Mouse (Mus musculus): ENCODE measurements around the gene Vpreb3. TPM values are rescaled to one million over a fixed set of nuclear protein-coding genes. Genes with fewer than 3 reads are reported as not detected.
A peak's percentile ranks its signal among the peaks of the same experiment; 100 is the strongest.

The Vpreb3 gene
- total and polyA plus RNA-seq, 3 experiments = 35.6 to 135 (median 90.1) TPM

DNA sequence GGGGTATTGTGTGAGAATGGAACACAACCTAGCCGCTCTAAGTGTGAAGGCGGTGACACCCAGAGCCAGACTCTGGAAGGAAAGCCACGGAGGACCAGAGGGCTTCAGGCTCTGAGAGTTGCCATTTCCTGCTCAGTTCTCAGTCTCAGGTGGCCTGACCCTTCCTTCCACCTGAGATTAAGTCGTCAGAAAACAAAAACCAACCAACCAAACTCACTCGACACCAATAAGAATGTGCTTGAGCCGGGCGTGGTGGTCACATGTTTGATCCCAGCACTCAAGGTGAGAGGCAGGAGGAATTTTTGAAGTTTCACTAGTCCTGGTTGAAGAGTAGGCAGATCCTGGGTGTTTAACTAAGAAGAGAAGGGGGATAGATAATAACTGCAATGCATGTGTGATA, 3.0 kb downstream of the Vpreb3 start:
- in situ Hi-C loops (cut with MboI; ENCODE audit: low pct_ligation_motif_present, low pct_unique_long_range_greater_than_20kb, low sequenced_read_pairs) (no loop called here), dilution Hi-C loops (cut with MboI; ENCODE audit: extremely low pct_ligation_motif_present, extremely low pct_unique_long_range_greater_than_20kb, low sequenced_read_pairs) (no loop called here)
- H3K27ac ChIP-seq (ENCODE audit: insufficient read depth, low read depth) = no peak overlapping the region

DNA sequence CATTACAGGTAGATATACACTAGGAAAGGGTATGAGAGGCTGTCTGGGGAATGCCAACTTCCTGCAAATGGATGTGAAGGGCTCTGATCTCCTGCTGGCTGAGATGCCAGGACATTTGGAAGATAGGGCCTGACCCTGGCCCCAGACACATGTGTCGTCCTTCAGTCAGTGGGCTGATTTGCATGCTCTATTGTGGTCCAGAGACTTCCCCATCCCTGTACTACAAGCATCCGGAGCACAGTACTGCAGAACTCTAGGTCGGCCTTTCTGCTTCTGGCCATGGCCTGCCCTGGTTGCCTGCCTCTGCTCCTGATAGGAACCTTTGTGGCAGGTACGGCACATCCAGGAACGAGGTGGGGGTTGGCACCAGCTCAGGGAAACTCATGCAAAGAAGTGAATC, 5.2 kb downstream of the Vpreb3 start:
- H3K36me3 ChIP-seq (replicated peaks in 1 of 2; ENCODE audit: control insufficient read depth in 1 of 2, insufficient read depth in 1 of 2, low read length in 1 of 2) = no peaks in the 10 kb centered on the region
- H3K4me3 ChIP-seq (replicated peaks in 1 of 3; ENCODE audit: low read depth in 2 of 3, low read length in 2 of 3, poor library complexity in 1 of 3) = peak overlapping the region in 2 of 3 experiments; percentile 39 to 43
- peak overlapping the region; percentile 12; the same call in 1 of the 2 replicates for H3K27ac ChIP-seq (ENCODE audit: insufficient read depth, low read depth)
- no peaks in the 10 kb centered on the region for H3K79me2 ChIP-seq (replicated peaks; ENCODE audit: control insufficient read depth, extremely low read depth, insufficient read depth, poor library complexity, severe bottlenecking)
- in situ Hi-C loops (cut with MboI; ENCODE audit: low pct_ligation_motif_present, low pct_unique_long_range_greater_than_20kb, low sequenced_read_pairs) (no loop called here), dilution Hi-C loops (cut with MboI; ENCODE audit: extremely low pct_ligation_motif_present, extremely low pct_unique_long_range_greater_than_20kb, low sequenced_read_pairs) (no loop called here)
- no peaks in the 10 kb centered on the region for H3K27me3 ChIP-seq (replicated peaks)
- peaks cover 30 to 59% of the 10 kb centered on the region in 2 experiments for H3K4me1 ChIP-seq (ENCODE audit: control insufficient read depth in 1 of 2, insufficient read depth in 2 of 2)
- H3K9ac ChIP-seq (ENCODE audit: insufficient read depth, low read depth) = peak overlapping the region; percentile 4; the same call in 1 of the 2 replicates
- DNase-seq (ENCODE audit: extremely low read depth) = peak; percentile 57
- peak overlapping the region; percentile 85; the same call in 1 of the 2 replicates for H3K4me2 ChIP-seq (ENCODE audit: insufficient read depth, low read depth, poor library complexity, severe bottlenecking)
- no peaks in the 10 kb centered on the region for H3K9me3 ChIP-seq (replicated peaks; ENCODE audit: low read length)
- TF ChIP-seq POLR2AphosphoS2 (IDR thresholded peaks at IDR 0.05; ENCODE audit: low read depth, low read length) (no peak), EP300 (IDR thresholded peaks at IDR 0.05; ENCODE audit: low read length) (peak; percentile 50; the same call in 1 of the 2 replicates), SIN3A (IDR thresholded peaks at IDR 0.05; ENCODE audit: low read length) (no peak), MAFK (IDR thresholded peaks at IDR 0.05; ENCODE audit: insufficient replicate concordance, low read length) (no peak), IRF4 (IDR thresholded peaks at IDR 0.05; ENCODE audit: low read depth, low read length) (peak; percentile 39; the same call in 1 of the 2 replicates), NRF1 (IDR thresholded peaks at IDR 0.05; ENCODE audit: low read depth, low read length) (no peak), ZC3H11A (IDR thresholded peaks at IDR 0.05; ENCODE audit: low read depth, low read length) (no peak), ETS1 (conservative IDR thresholded peaks at IDR 0.05; ENCODE audit: low read depth, low read length) (peak; percentile 34; the same call in 1 of the 2 replicates), MAZ (IDR thresholded peaks at IDR 0.05; ENCODE audit: low read depth, low read length) (no peak), JUN (IDR thresholded peaks at IDR 0.05; ENCODE audit: insufficient read depth, low read depth, low read length) (no peak), UBTF (IDR thresholded peaks at IDR 0.05; ENCODE audit: low read depth, low read length) (no peak), HCFC1 (IDR thresholded peaks at IDR 0.05; ENCODE audit: low read depth, low read length) (no peak), RAD21 (IDR thresholded peaks at IDR 0.05; ENCODE audit: low read depth, low read length) (no peak), MEF2A (IDR thresholded peaks at IDR 0.05; ENCODE audit: borderline replicate concordance, low read depth, low read length) (no peak), ZNF384 (IDR thresholded peaks at IDR 0.05; ENCODE audit: low read depth, low read length) (no peak), USF1 (IDR thresholded peaks at IDR 0.05; ENCODE audit: low read depth, low read length) (no peak), GABPA (IDR thresholded peaks at IDR 0.05; ENCODE audit: insufficient replicate concordance, low read depth, low read length) (no peak), ZKSCAN1 (IDR thresholded peaks at IDR 0.05; ENCODE audit: borderline replicate concordance, low read depth, low read length) (no peak), CTCF (conservative IDR thresholded peaks at IDR 0.05 in 1 of 2, IDR thresholded peaks at IDR 0.05 in 1 of 2; ENCODE audit: low read depth in 2 of 2, low read length in 2 of 2) (no peak), CHD2 (IDR thresholded peaks at IDR 0.05; ENCODE audit: low read length) (no peak), KAT2A (IDR thresholded peaks at IDR 0.05; ENCODE audit: insufficient replicate concordance, low read length) (no peak), E2F4 (IDR thresholded peaks at IDR 0.05; ENCODE audit: insufficient replicate concordance, low read depth, low read length) (no peak), TBP (conservative IDR thresholded peaks at IDR 0.05; ENCODE audit: low read depth, low read length) (0 out of 2 replicates have a peak, but pooled peaks have one; percentile 20), ZMIZ1 (IDR thresholded peaks at IDR 0.05; ENCODE audit: low read depth, low read length) (no peak), TCF12 (IDR thresholded peaks at IDR 0.05; ENCODE audit: low read depth, low read length) (0 out of 2 replicates have a peak, but pooled peaks have one; percentile 34), MXI1 (IDR thresholded peaks at IDR 0.05; ENCODE audit: low read depth, low read length) (no peak)

More for the DNA sequence above, 3.0 kb downstream of the Vpreb3 start:
- TF ChIP-seq MYC (IDR thresholded peaks at IDR 0.05; ENCODE audit: low read depth, low read length) = no peak
- no peak for TF ChIP-seq POLR2AphosphoS2 (IDR thresholded peaks at IDR 0.05; ENCODE audit: low read depth, low read length)
- TF ChIP-seq GABPA (IDR thresholded peaks at IDR 0.05; ENCODE audit: insufficient replicate concordance, low read depth, low read length) = no peak
- TF ChIP-seq ZMIZ1 (IDR thresholded peaks at IDR 0.05; ENCODE audit: low read depth, low read length) = no peak
- no peak for TF ChIP-seq NRF1 (IDR thresholded peaks at IDR 0.05; ENCODE audit: low read depth, low read length)
- no peak for TF ChIP-seq MAZ (IDR thresholded peaks at IDR 0.05; ENCODE audit: low read depth, low read length)
- TF ChIP-seq RAD21 (IDR thresholded peaks at IDR 0.05; ENCODE audit: low read depth, low read length) = peak; percentile 5
- TF ChIP-seq SMC3 (IDR thresholded peaks at IDR 0.05; ENCODE audit: low read depth, low read length) = no peak
- TF ChIP-seq RCOR1 (conservative IDR thresholded peaks at IDR 0.05; ENCODE audit: low read depth, low read length) = no peak
- TF ChIP-seq EP300 (IDR thresholded peaks at IDR 0.05; ENCODE audit: low read length) = no peak
- no peak for TF ChIP-seq MAX (IDR thresholded peaks at IDR 0.05; ENCODE audit: low read length)
- no peak for TF ChIP-seq PAX5 (IDR thresholded peaks at IDR 0.05; ENCODE audit: low read length)
- no peak for TF ChIP-seq BHLHE40 (IDR thresholded peaks at IDR 0.05; ENCODE audit: low read depth, low read length)
- no peak for TF ChIP-seq TBP (conservative IDR thresholded peaks at IDR 0.05; ENCODE audit: low read depth, low read length)
- no peak for TF ChIP-seq CHD1 (IDR thresholded peaks at IDR 0.05; ENCODE audit: low read depth, low read length)
- peak in 1 of 2 experiments; percentile 15; a peak in 1 of 4 replicates for TF ChIP-seq CTCF (conservative IDR thresholded peaks at IDR 0.05 in 1 of 2, IDR thresholded peaks at IDR 0.05 in 1 of 2; ENCODE audit: low read depth in 2 of 2, low read length in 2 of 2)
- no peak for TF ChIP-seq UBTF (IDR thresholded peaks at IDR 0.05; ENCODE audit: low read depth, low read length)
- no peak for TF ChIP-seq JUND (conservative IDR thresholded peaks at IDR 0.05; ENCODE audit: low read depth, low read length)
- no peak overlapping the region for H3K4me2 ChIP-seq (ENCODE audit: insufficient read depth, low read depth, poor library complexity, severe bottlenecking)
- no peak overlapping the region for H3K9ac ChIP-seq (ENCODE audit: insufficient read depth, low read depth)
- DNase-seq (ENCODE audit: extremely low read depth) = no peak
- no peaks in the 10 kb centered on the region for H3K79me2 ChIP-seq (replicated peaks; ENCODE audit: control insufficient read depth, extremely low read depth, insufficient read depth, poor library complexity, severe bottlenecking)
- H3K4me1 ChIP-seq (ENCODE audit: control insufficient read depth in 1 of 2, insufficient read depth in 2 of 2) = peaks cover 32 to 74% of the 10 kb centered on the region in 2 experiments
- no peak overlapping the region for H3K4me3 ChIP-seq (replicated peaks in 1 of 3; ENCODE audit: low read depth in 2 of 3, low read length in 2 of 3, poor library complexity in 1 of 3)
- H3K9me3 ChIP-seq (replicated peaks; ENCODE audit: low read length) = no peaks in the 10 kb centered on the region
- no peaks in the 10 kb centered on the region for H3K36me3 ChIP-seq (replicated peaks in 1 of 2; ENCODE audit: control insufficient read depth in 1 of 2, insufficient read depth in 1 of 2, low read length in 1 of 2)
- no peaks in the 10 kb centered on the region for H3K27me3 ChIP-seq (replicated peaks)

Measured in CH12.LX (cell line).